Mouse (Mus musculus) limb, embryonic 11.5 days (tissue): Measurements from ENCODE around the gene Slc25a10. TPM values are rescaled to one million over a fixed set of nuclear protein-coding genes. Genes with fewer than 3 reads are reported as not detected.
"Not testable (repeated sequence)": the region's sequence is repeated elsewhere in the genome, so short reads cannot be mapped to it uniquely, and the experiment has no call there.

Experiments used
- ATAC-seq: fragments of 200-750 bp; cut with Nextera tagmentation; 2 replicates; pipeline ENCODE4 v1.8.0; 2017; ENCODE audit warnings: low read depth; ENCODE audit not compliant: insufficient number of reproducible peaks, low FRiP score, low TSS enrichment
- DNase-seq: peaks from one replicate; pipeline ENCODE4 v3.0.0-alpha.2; 2015; ENCODE audit warnings: low spot score
- H3K27ac ChIP-seq: fragments of 300-500 bp; sonication (generic); replicated peaks from 2 replicates; pipeline ENCODE4 v1.5.1; 2014; ENCODE audit warnings: low read depth, mild to moderate bottlenecking, low read length
- H3K27me3 ChIP-seq: fragments of 300-500 bp; sonication (generic); 2 replicates; pipeline ENCODE4 v1.6.1; 2014; ENCODE audit warnings: mild to moderate bottlenecking, low read length, mixed read lengths; ENCODE audit not compliant: control insufficient read depth, insufficient read depth
- H3K36me3 ChIP-seq: fragments of 300-500 bp; sonication (generic); 2 replicates; pipeline ENCODE4 v1.6.1; 2014; ENCODE audit warnings: mild to moderate bottlenecking, low read length, moderate library complexity, mixed read lengths; ENCODE audit not compliant: control insufficient read depth, insufficient read depth
- H3K4me1 ChIP-seq: fragments of 300-500 bp; sonication (generic); 2 replicates; pipeline ENCODE4 v1.6.1; 2014; ENCODE audit warnings: low read length, mixed read lengths; ENCODE audit not compliant: control insufficient read depth, insufficient read depth
- H3K4me2 ChIP-seq: fragments of 300-500 bp; sonication (generic); 2 replicates; pipeline ENCODE4 v1.6.1; 2014; ENCODE audit warnings: low read depth, mild to moderate bottlenecking, moderate library complexity; ENCODE audit not compliant: severe bottlenecking
- H3K4me3 ChIP-seq: fragments of 300-500 bp; sonication (generic); 2 replicates; pipeline ENCODE4 v1.5.1; 2014; ENCODE audit warnings: low read depth, low read length
- H3K9ac ChIP-seq: fragments of 300-500 bp; sonication (generic); 2 replicates; pipeline ENCODE4 v1.6.1; 2014; ENCODE audit warnings: mild to moderate bottlenecking, low read length
- H3K9me3 ChIP-seq: fragments of 300-500 bp; sonication (generic); 2 replicates; pipeline ENCODE4 v1.6.1; 2016; ENCODE audit warnings: low read length; ENCODE audit not compliant: control insufficient read depth
- WGBS: fragments of 180-500 bp; shearing (Covaris S2); extraction: QIAGEN DNeasy Blood & Tissue Kit; methylation state at CpG from one replicate; pipeline ENCODE4 v1.1.7; 2014; 5-methylcytosine and 5-hydroxymethylcytosine counted together
- polyA plus RNA-seq: library from polyadenylated mRNA; unstranded; fragments of >200 nt; fragmentation: Nextera tagmentation; extraction: Ambion mirVana; gene quantifications from 2 replicates; pipeline ENCODE4 v1.2.1, GENCODE M21; 2014

Slc25a10 gene
- polyA plus RNA-seq, 1 experiment from 2014 or later = 57.8 TPM

- Histone ChIP-seq H3K9ac (no peak overlapping the region), H3K4me3 (no peak overlapping the region), H3K4me1 (peaks cover 5% of the 10 kb centered on the region; the same call in 1 of the 2 replicates), H3K36me3 (no peaks in the 10 kb centered on the region), H3K9me3 (no peaks in the 10 kb centered on the region), H3K4me2 (no peak overlapping the region), H3K27me3 (no peaks in the 10 kb centered on the region), H3K27ac (no peak overlapping the region)
- WGBS = 44% methylated on average over 4 of the region's 4 CpGs
- ATAC-seq (no peak), DNase-seq (no peak)
These were observed 18.3 kb downstream of the Slc25a10 start for GRCm38 (mm10) chr11:120509940-120510339.

- Histone ChIP-seq H3K4me1 (peaks cover 5% of the 10 kb centered on the region; the same call in 1 of the 2 replicates), H3K4me3 (no peak overlapping the region), H3K27me3 (no peaks in the 10 kb centered on the region), H3K9ac (peak overlapping the region; percentile 52; the same call in 1 of the 2 replicates), H3K27ac (no peak overlapping the region), H3K4me2 (peak overlapping the region; percentile 37), H3K9me3 (no peaks in the 10 kb centered on the region), H3K36me3 (no peaks in the 10 kb centered on the region)
- ATAC-seq (no peak), DNase-seq (no peak)
- WGBS = 11% methylated on average over 16 of the region's 16 CpGs
These were observed 18.9 kb downstream of the Slc25a10 start for GRCm38 (mm10) chr11:120510375-120511030.

GRCm38 (mm10) chr11:120512790-120513453 is 21.3 kb downstream of the Slc25a10 start:
- no peak overlapping the region for H3K27ac ChIP-seq
- H3K9me3 ChIP-seq = no peaks in the 10 kb centered on the region
- no peak overlapping the region for H3K4me2 ChIP-seq
- DNase-seq = no peak
- H3K36me3 ChIP-seq = no peaks in the 10 kb centered on the region
- no peaks in the 10 kb centered on the region for H3K27me3 ChIP-seq
- H3K4me1 ChIP-seq = peaks cover 5% of the 10 kb centered on the region; the same call in 1 of the 2 replicates
- no peak overlapping the region for H3K4me3 ChIP-seq
- WGBS = 28% methylated on average over 6 of the region's 6 CpGs
- ATAC-seq = no peak
- no peak overlapping the region for H3K9ac ChIP-seq

- H3K4me2 ChIP-seq, H3K36me3 ChIP-seq, H3K4me1 ChIP-seq, ATAC-seq, DNase-seq, H3K27ac ChIP-seq, H3K9me3 ChIP-seq, H3K4me3 ChIP-seq, H3K9ac ChIP-seq, H3K27me3 ChIP-seq: not testable (repeated sequence)
- 90% methylated on average over 2 of the region's 2 CpGs for WGBS
These were observed 22.6 kb downstream of the Slc25a10 start for GRCm38 (mm10) chr11:120514262-120514661.

GRCm38 (mm10) chr11:120515611-120516010 is 24.0 kb downstream of the Slc25a10 start:
- 17% methylated on average over 17 of the region's 17 CpGs for WGBS
- H3K36me3 ChIP-seq = no peaks in the 10 kb centered on the region
- no peak overlapping the region for H3K4me3 ChIP-seq

GRCm38 (mm10) chr11:120517147-120517546 is 25.5 kb downstream of the Slc25a10 start:
- H3K4me1 ChIP-seq = peaks cover 6% of the 10 kb centered on the region; the same call in 1 of the 2 replicates
- H3K4me2 ChIP-seq = no peak overlapping the region
- H3K4me3 ChIP-seq = no peak overlapping the region
- 88% methylated on average over 4 of the region's 4 CpGs for WGBS
- ATAC-seq (no peak), DNase-seq (no peak)
- H3K27ac ChIP-seq = no peak overlapping the region
- H3K36me3 ChIP-seq = no peaks in the 10 kb centered on the region
- no peaks in the 10 kb centered on the region for H3K9me3 ChIP-seq
- no peak overlapping the region for H3K9ac ChIP-seq
- no peaks in the 10 kb centered on the region for H3K27me3 ChIP-seq

More at GRCm38 (mm10) chr11:120515611-120516010, 24.0 kb downstream of the Slc25a10 start:
- H3K27me3 ChIP-seq = no peaks in the 10 kb centered on the region
- no peak overlapping the region for H3K27ac ChIP-seq
- peak; percentile 95 for DNase-seq
- no peak overlapping the region for H3K4me2 ChIP-seq
- no peaks in the 10 kb centered on the region for H3K9me3 ChIP-seq
- no peak overlapping the region for H3K9ac ChIP-seq
- ATAC-seq = peak; percentile 55; the same call in 1 of the 2 replicates
- H3K4me1 ChIP-seq = peaks cover 8% of the 10 kb centered on the region

- H3K36me3 ChIP-seq = no peaks in the 10 kb centered on the region
- no peak for ATAC-seq
- no peaks in the 10 kb centered on the region for H3K9me3 ChIP-seq
- WGBS = 65% methylated on average over 6 of the region's 6 CpGs
- no peak overlapping the region for H3K4me3 ChIP-seq
- DNase-seq = no peak
- peaks cover 6% of the 10 kb centered on the region; the same call in 1 of the 2 replicates for H3K4me1 ChIP-seq
- no peak overlapping the region for H3K4me2 ChIP-seq
- H3K27me3 ChIP-seq = no peaks in the 10 kb centered on the region
- no peak overlapping the region for H3K9ac ChIP-seq
- no peak overlapping the region for H3K27ac ChIP-seq
These were observed 26.4 kb downstream of the Slc25a10 start for GRCm38 (mm10) chr11:120518027-120518426.

- Histone ChIP-seq H3K27me3 (no peaks in the 10 kb centered on the region), H3K9ac (no peak overlapping the region), H3K9me3 (no peaks in the 10 kb centered on the region), H3K4me1 (peaks cover 6% of the 10 kb centered on the region; the same call in 1 of the 2 replicates), H3K4me3 (no peak overlapping the region), H3K36me3 (no peaks in the 10 kb centered on the region), H3K4me2 (no peak overlapping the region), H3K27ac (no peak overlapping the region)
- ATAC-seq = no peak
- no peak for DNase-seq
- WGBS = 77% methylated on average over 6 of the region's 6 CpGs
These were observed 26.9 kb downstream of the Slc25a10 start for GRCm38 (mm10) chr11:120518558-120518957.
